Mouse (Mus musculus) lung, embryonic 16.5 days (tissue): ENCODE measurements around the gene Palm2. TPM values are rescaled to one million over a fixed set of nuclear protein-coding genes. Genes with fewer than 3 reads are reported as not detected.

ENCODE experiments used
- ATAC-seq: fragments of 200-750 bp; cut with Nextera tagmentation; 2 replicates; pipeline ENCODE4 v1.8.0; 2017; ENCODE audit warnings: low read depth, mild to moderate bottlenecking, moderate library complexity
- H3K27ac ChIP-seq: fragments of 300-500 bp; sonication (generic); 2 replicates; pipeline ENCODE4 v1.5.1; 2014; ENCODE audit warnings: mild to moderate bottlenecking, control low read depth, low read length
- H3K27me3 ChIP-seq: fragments of 300-500 bp; sonication (generic); 2 replicates; pipeline ENCODE4 v1.6.1; 2014; ENCODE audit warnings: low read depth, low read length, mixed read lengths; ENCODE audit not compliant: control insufficient read depth, insufficient read depth
- H3K36me3 ChIP-seq: fragments of 300-500 bp; sonication (generic); 2 replicates; pipeline ENCODE4 v1.6.1; 2014; ENCODE audit warnings: low read length; ENCODE audit not compliant: control insufficient read depth, insufficient read depth
- H3K4me1 ChIP-seq: fragments of 300-500 bp; sonication (generic); replicated peaks from 2 replicates; pipeline ENCODE4 v1.6.1; 2014; ENCODE audit warnings: low read length, mixed read lengths; ENCODE audit not compliant: control insufficient read depth, insufficient read depth
- H3K4me2 ChIP-seq: fragments of 300-500 bp; sonication (generic); 2 replicates; pipeline ENCODE4 v1.6.1; 2014; ENCODE audit warnings: low read depth, low read length, control low read depth
- H3K4me3 ChIP-seq: fragments of 300-500 bp; sonication (generic); 2 replicates; pipeline ENCODE4 v1.5.1; 2014; ENCODE audit warnings: mild to moderate bottlenecking, low read length, control low read depth
- H3K9ac ChIP-seq: fragments of 300-500 bp; sonication (generic); 2 replicates; pipeline ENCODE4 v1.6.1; 2014; ENCODE audit warnings: low read length, control low read depth
- H3K9me3 ChIP-seq: fragments of 300-500 bp; sonication (generic); 2 replicates; pipeline ENCODE4 v1.6.1; 2016; ENCODE audit warnings: low read length; ENCODE audit not compliant: control insufficient read depth
- WGBS: fragments of 180-500 bp; shearing (Covaris S2); extraction: QIAGEN DNeasy Blood & Tissue Kit; methylation state at CpG from one replicate; pipeline ENCODE4 v1.1.7; 2014; 5-methylcytosine and 5-hydroxymethylcytosine counted together
- polyA plus RNA-seq: library from polyadenylated mRNA; unstranded; fragments of >200 nt; fragmentation: Nextera tagmentation; extraction: Ambion mirVana; gene quantifications from 2 replicates; pipeline ENCODE4 v1.2.1, GENCODE M21; 2015

The Palm2 gene
- polyA plus RNA-seq, 1 experiment from 2014 or later, result 5.9 TPM

DNA sequence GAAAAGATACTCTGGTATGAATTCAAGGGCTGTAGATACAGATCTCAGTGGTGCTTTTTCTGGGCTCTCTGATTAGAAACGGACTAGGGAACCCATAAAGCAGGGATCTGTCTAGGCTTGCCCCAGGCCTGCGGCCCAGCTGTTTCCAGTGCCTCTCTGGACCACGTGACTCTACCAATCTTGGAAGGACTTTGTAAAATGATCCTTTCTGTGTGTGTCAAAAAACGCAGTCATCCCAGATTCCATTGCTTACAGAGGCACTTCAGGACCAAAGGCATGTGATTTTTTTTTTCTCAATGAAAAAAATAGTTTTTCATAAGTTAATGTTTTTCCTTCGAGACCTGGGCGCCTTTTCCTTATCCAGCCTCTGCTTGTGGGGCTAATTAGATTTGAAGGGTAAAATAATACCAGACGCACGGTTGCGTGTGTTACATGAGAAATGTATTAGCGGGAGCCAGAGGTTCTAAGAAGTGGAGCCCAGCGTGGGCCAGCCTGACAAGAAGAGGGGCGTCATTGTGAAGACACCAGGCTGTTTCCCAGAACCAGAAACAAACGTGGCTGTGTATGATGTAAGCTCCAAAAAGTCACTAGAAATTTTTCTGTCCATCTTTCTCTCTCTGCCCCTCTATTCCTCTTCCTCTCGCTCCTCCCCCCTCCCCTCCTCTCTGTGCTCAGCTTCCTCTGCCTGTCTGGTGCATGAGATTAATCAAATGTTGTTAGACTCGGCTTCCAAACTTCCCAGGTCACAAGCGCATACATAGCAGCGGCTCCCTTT lies 177.4 kb downstream of the Palm2 start:
- H3K36me3 ChIP-seq, result no peaks in the 10 kb centered on the region
- H3K27me3 ChIP-seq, result no peaks in the 10 kb centered on the region
- peak overlapping the region; percentile 2; the same call in 1 of the 2 replicates for H3K4me3 ChIP-seq
- 17% methylated on average over 17 of the region's 17 CpGs for WGBS
- peak overlapping the region; percentile 83 for H3K27ac ChIP-seq
- peak overlapping the region; percentile 36 for H3K4me2 ChIP-seq
- H3K9me3 ChIP-seq, result no peaks in the 10 kb centered on the region
- H3K4me1 ChIP-seq, result peaks cover 20% of the 10 kb centered on the region
- ATAC-seq, result peak; percentile 75
- H3K9ac ChIP-seq, result peak overlapping the region; percentile 29; the same call in 1 of the 2 replicates

DNA sequence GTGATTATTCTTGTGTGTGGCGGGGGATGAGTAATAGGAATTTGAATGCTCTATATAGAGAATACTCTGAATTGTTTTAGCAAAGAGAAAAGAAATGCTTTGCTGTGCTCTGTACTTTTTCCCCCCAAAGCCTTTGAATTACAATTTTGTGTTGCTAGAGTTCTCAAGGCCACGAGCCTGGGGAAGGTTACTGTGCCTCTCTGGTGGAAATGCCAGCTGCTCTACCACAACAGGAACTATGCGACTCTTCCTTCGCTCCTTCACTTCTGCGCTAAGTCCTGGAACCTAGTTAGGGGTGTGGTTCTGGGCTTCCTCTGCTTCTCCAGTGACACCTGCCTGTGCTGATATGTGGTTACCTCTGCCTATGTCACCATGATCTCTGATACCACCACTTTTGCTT lies 178.7 kb downstream of the Palm2 start:
- no peak for ATAC-seq
- H3K36me3 ChIP-seq, result no peaks in the 10 kb centered on the region
- peaks cover 20% of the 10 kb centered on the region for H3K4me1 ChIP-seq
- WGBS, result 86% methylated on average over 5 of the region's 5 CpGs
- no peaks in the 10 kb centered on the region for H3K9me3 ChIP-seq
- no peak overlapping the region for H3K27ac ChIP-seq
- no peak overlapping the region for H3K4me3 ChIP-seq
- H3K9ac ChIP-seq, result no peak overlapping the region
- H3K27me3 ChIP-seq, result no peaks in the 10 kb centered on the region
- no peak overlapping the region for H3K4me2 ChIP-seq

DNA sequence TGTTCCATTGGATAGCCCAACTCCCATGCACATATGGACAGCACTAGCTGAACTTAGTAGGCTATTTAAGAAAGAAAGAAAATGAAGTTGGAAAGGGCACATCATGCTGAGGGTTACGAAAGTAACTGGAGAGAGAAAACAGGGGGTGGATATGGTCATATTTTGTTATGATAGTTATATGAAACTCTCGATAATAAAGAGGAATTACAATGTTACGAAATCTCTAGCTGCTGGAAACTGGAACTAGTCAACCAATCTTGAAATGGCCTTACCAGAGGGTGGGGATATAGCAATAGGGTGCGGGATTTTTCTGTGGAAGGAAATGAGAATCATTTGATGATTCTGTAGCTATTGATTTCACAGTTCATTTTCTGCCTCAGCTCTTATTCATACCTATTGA lies 180.6 kb downstream of the Palm2 start:
- H3K27me3 ChIP-seq, result no peaks in the 10 kb centered on the region
- no peak overlapping the region for H3K4me3 ChIP-seq
- no peak overlapping the region for H3K27ac ChIP-seq
- no peaks in the 10 kb centered on the region for H3K36me3 ChIP-seq
- H3K9ac ChIP-seq, result no peak overlapping the region
- WGBS, result 89% methylated on average over 4 of the region's 4 CpGs
- H3K4me2 ChIP-seq, result no peak overlapping the region
- H3K4me1 ChIP-seq, result peaks cover 20% of the 10 kb centered on the region
- no peaks in the 10 kb centered on the region for H3K9me3 ChIP-seq
- no peak for ATAC-seq

DNA sequence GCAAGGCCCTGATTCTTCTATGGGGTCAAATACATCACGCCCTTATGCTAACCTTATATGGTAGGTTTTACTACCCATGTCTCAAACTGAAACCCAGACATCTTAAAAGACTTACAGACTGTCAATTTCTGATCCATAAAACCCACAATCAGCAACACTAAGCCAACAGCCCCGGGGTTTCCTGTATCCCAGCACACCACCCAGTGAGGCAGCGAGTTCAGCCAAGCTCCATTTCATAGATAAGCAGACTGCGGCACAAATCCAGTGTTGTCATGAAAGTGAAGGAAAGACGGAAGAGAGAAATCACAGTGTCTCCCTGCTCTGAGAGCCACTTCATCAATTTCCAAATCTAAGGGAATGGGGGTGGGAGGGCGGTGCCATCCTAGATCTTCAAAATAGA lies 184.7 kb downstream of the Palm2 start:
- no peaks in the 10 kb centered on the region for H3K9me3 ChIP-seq
- WGBS, result 83% methylated on average over 6 of the region's 6 CpGs
- H3K36me3 ChIP-seq, result 0 out of 2 replicates have a peak, but pooled peaks cover 2% of the 10 kb centered on the region
- no peaks in the 10 kb centered on the region for H3K27me3 ChIP-seq
- no peak overlapping the region for H3K4me3 ChIP-seq
- H3K4me2 ChIP-seq, result no peak overlapping the region
- ATAC-seq, result no peak
- H3K9ac ChIP-seq, result no peak overlapping the region
- H3K27ac ChIP-seq, result no peak overlapping the region
- H3K4me1 ChIP-seq, result no peaks in the 10 kb centered on the region

DNA sequence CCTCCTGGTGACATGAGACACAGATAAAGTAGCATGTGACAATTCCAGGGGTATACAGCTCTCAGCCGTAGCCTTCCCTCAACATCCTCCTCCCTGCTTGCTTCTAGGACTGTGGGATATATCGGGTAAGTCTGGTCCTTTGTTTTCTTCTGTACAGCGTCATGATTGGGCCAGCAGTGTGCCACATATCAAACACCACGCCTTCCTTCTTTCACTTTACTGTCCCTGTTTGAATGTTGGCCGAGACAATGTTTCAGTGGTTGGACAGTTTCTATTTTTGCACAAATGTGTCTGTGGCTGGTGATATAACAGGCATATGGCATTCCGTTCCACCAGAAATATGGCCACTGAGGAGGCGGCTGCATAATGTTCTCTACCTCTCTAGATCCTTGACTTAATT lies 188.8 kb downstream of the Palm2 start:
- Histone ChIP-seq H3K4me2 (no peak overlapping the region), H3K27me3 (no peaks in the 10 kb centered on the region), H3K9me3 (no peaks in the 10 kb centered on the region), H3K9ac (no peak overlapping the region), H3K27ac (no peak overlapping the region), H3K4me3 (no peak overlapping the region), H3K36me3 (0 out of 2 replicates have a peak, but pooled peaks cover 2% of the 10 kb centered on the region), H3K4me1 (no peaks in the 10 kb centered on the region)
- ATAC-seq, result no peak
- WGBS, result 63% methylated on average over 7 of the region's 7 CpGs

DNA sequence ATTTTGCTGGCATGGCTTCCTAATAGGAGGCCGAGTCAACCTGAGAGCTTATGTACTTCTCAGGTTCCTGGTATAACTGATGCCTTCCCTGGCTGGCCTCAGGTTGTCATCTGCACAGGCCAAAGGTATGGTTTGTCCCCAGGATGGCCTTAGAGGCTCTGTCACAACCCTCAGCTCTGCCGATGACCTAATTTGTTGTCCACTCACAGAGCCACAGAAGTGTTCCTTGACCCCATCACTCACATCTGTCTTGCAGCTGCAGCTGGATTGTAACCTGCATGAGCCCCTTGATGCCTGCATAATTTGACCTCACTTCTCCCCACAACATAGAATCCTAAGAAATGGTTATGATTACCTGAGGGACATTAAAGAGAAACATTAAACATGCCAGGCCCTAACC lies 190.8 kb downstream of the Palm2 start:
- Histone ChIP-seq H3K4me3 (no peak overlapping the region), H3K27ac (no peak overlapping the region), H3K4me1 (no peaks in the 10 kb centered on the region), H3K9me3 (no peaks in the 10 kb centered on the region), H3K9ac (no peak overlapping the region), H3K36me3 (0 out of 2 replicates have a peak, but pooled peaks cover 2% of the 10 kb centered on the region), H3K4me2 (no peak overlapping the region), H3K27me3 (no peaks in the 10 kb centered on the region)
- no peak for ATAC-seq
- WGBS, result 81% methylated on average over 2 of the region's 2 CpGs

DNA sequence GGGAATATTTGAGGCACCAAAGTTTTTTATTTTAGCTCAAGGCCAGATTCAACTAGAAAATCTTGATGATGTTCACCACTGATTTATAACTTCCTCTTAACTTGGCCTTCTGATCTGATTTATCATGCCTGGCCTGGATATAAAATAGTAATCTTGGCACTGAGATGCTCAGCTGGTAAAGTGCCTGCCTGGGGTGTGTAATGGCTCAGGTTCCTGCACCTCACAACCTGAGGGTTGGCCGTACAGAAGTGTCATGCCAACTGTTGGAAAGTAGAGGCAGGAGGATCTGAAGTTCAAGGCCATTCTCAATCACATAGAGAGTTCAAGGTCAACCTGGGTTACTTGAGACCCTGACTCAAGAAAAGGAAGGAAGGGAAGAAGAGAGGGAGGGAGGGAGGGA lies 191.3 kb downstream of the Palm2 start:
- Histone ChIP-seq H3K36me3 (no peaks in the 10 kb centered on the region), H3K27me3 (no peaks in the 10 kb centered on the region), H3K9ac (no peak overlapping the region), H3K9me3 (no peaks in the 10 kb centered on the region), H3K4me3 (no peak overlapping the region), H3K27ac (no peak overlapping the region), H3K4me2 (no peak overlapping the region), H3K4me1 (no peaks in the 10 kb centered on the region)
- ATAC-seq, result no peak
- WGBS, result 74% methylated on average over 1 of the region's 1 CpGs

DNA sequence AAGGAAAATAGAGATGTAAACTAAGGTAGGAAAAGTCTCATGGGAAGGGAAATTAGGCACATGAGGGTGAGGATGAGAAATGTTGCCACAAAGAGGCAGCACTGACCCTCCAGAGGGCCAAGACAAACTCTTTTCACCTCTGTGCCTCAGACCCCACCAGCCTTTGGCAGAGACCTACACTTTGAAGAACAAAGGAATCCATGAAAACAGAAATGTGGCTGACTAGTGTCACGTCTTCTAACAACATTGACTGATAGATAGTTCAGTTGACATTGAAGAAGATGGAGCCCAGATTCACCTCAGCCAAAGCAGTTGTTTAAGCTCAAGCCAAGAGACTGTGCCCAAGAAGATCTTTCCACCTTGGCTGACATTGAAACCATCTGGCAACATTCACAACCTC lies 191.7 kb downstream of the Palm2 start:
- no peaks in the 10 kb centered on the region for H3K9me3 ChIP-seq
- H3K4me3 ChIP-seq, result no peak overlapping the region
- H3K9ac ChIP-seq, result no peak overlapping the region
- H3K4me2 ChIP-seq, result no peak overlapping the region
- H3K4me1 ChIP-seq, result no peaks in the 10 kb centered on the region
- no peaks in the 10 kb centered on the region for H3K27me3 ChIP-seq
- H3K36me3 ChIP-seq, result no peaks in the 10 kb centered on the region
- no peak for ATAC-seq
- WGBS, result 50% methylated on average over 1 of the region's 1 CpGs
- no peak overlapping the region for H3K27ac ChIP-seq

DNA sequence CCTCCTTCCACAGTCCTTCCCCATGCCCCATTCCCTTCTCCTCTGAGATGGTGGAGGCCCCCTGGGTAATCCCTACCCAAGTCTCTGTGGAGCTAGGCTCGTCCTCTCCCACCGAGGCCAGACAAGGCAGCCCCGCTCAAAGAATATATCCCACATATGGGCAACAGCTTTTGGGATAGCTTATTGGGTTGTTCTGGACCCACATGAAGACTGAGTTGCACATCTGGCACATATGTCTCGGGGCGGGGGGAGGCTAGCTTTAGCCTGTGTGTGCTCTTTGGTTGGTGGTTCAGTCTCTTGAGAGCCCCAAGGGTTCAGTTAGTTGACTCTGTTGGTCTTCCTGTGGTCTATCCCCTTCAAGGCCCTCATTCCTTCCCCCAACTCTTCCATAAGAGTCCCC lies 192.9 kb downstream of the Palm2 start:
- H3K4me1 ChIP-seq, result peaks cover 3% of the 10 kb centered on the region
- no peak overlapping the region for H3K9ac ChIP-seq
- no peak overlapping the region for H3K4me2 ChIP-seq
- 91% methylated on average over 5 of the region's 5 CpGs for WGBS
- H3K27me3 ChIP-seq, result no peaks in the 10 kb centered on the region
- ATAC-seq, result no peak
- no peak overlapping the region for H3K4me3 ChIP-seq
- no peaks in the 10 kb centered on the region for H3K36me3 ChIP-seq
- no peaks in the 10 kb centered on the region for H3K9me3 ChIP-seq
- H3K27ac ChIP-seq, result no peak overlapping the region
